Mouse (Mus musculus): ENCODE measurements around the gene Gm26657. TPM values are rescaled to one million over a fixed set of nuclear protein-coding genes. Genes with fewer than 3 reads are reported as not detected.

Gene Gm26657
- total and polyA plus RNA-seq, 2 experiments from 2014 or later: not detected

- no peak overlapping the region for H3K9ac ChIP-seq
- no peaks in the 10 kb centered on the region for H3K9me3 ChIP-seq (ENCODE audit: low read length)
- no peak for ATAC-seq
- H3K27me3 ChIP-seq (ENCODE audit: insufficient read depth, low read length): no peaks in the 10 kb centered on the region
- WGBS: 94% methylated on average over 10 of the region's 10 CpGs
- H3K36me3 ChIP-seq (ENCODE audit: insufficient read depth): peaks cover 89% of the 10 kb centered on the region
- no peak overlapping the region for H3K27ac ChIP-seq (ENCODE audit: low read depth, low read length)
- no peak overlapping the region for H3K4me3 ChIP-seq (ENCODE audit: low read depth, low read length)
- H3K4me1 ChIP-seq (ENCODE audit: insufficient read depth): no peaks in the 10 kb centered on the region
- H3K4me2 ChIP-seq (ENCODE audit: low read depth): no peak overlapping the region
- DNase-seq: no peak
- TF ChIP-seq CTCF (IDR thresholded peaks at IDR 0.05; ENCODE audit: low read depth): no peak
These were observed 17.2 kb downstream of the Gm26657 start for GRCm38 (mm10) chr4:56756966-56757600.

GRCm38 (mm10) chr4:56757693-56758092 lies 17.8 kb downstream of the Gm26657 start:
- WGBS: 97% methylated on average over 1 of the region's 1 CpGs
- no peak overlapping the region for H3K9ac ChIP-seq
- H3K27ac ChIP-seq (ENCODE audit: low read depth, low read length): no peak overlapping the region
- H3K9me3 ChIP-seq (ENCODE audit: low read length): no peaks in the 10 kb centered on the region
- H3K4me2 ChIP-seq (ENCODE audit: low read depth): no peak overlapping the region
- no peaks in the 10 kb centered on the region for H3K27me3 ChIP-seq (ENCODE audit: insufficient read depth, low read length)
- ATAC-seq: no peak
- H3K36me3 ChIP-seq (ENCODE audit: insufficient read depth): peaks cover 93% of the 10 kb centered on the region
- no peaks in the 10 kb centered on the region for H3K4me1 ChIP-seq (ENCODE audit: insufficient read depth)
- TF ChIP-seq CTCF (IDR thresholded peaks at IDR 0.05; ENCODE audit: low read depth): no peak
- H3K4me3 ChIP-seq (ENCODE audit: low read depth, low read length): no peak overlapping the region
- no peak for DNase-seq

GRCm38 (mm10) chr4:56767861-56768284 lies 28.0 kb downstream of the Gm26657 start:
- Histone ChIP-seq H3K9me3 (ENCODE audit: low read length) (no peaks in the 10 kb centered on the region), H3K4me3 (ENCODE audit: low read depth, low read length) (no peak overlapping the region), H3K4me2 (ENCODE audit: low read depth) (no peak overlapping the region), H3K36me3 (ENCODE audit: insufficient read depth) (peaks cover 85% of the 10 kb centered on the region), H3K4me1 (ENCODE audit: insufficient read depth) (no peaks in the 10 kb centered on the region), H3K27ac (ENCODE audit: low read depth, low read length) (no peak overlapping the region), H3K27me3 (ENCODE audit: insufficient read depth, low read length) (no peaks in the 10 kb centered on the region), H3K9ac (no peak overlapping the region)
- WGBS: 85% methylated on average over 5 of the region's 5 CpGs
- DNase-seq (no peak), ATAC-seq (no peak)
- TF ChIP-seq CTCF (IDR thresholded peaks at IDR 0.05; ENCODE audit: low read depth): no peak

GRCm38 (mm10) chr4:56768913-56769312 lies 29.0 kb downstream of the Gm26657 start:
- Histone ChIP-seq H3K4me2 (ENCODE audit: low read depth) (no peak overlapping the region), H3K36me3 (ENCODE audit: insufficient read depth) (peaks cover 89% of the 10 kb centered on the region), H3K4me3 (ENCODE audit: low read depth, low read length) (no peak overlapping the region), H3K9me3 (ENCODE audit: low read length) (no peaks in the 10 kb centered on the region), H3K9ac (no peak overlapping the region), H3K27me3 (ENCODE audit: insufficient read depth, low read length) (no peaks in the 10 kb centered on the region), H3K4me1 (ENCODE audit: insufficient read depth) (no peaks in the 10 kb centered on the region), H3K27ac (ENCODE audit: low read depth, low read length) (no peak overlapping the region)
- no peak for DNase-seq
- WGBS: 93% methylated on average over 7 of the region's 7 CpGs
- no peak for ATAC-seq
- TF ChIP-seq CTCF (IDR thresholded peaks at IDR 0.05; ENCODE audit: low read depth): no peak

GRCm38 (mm10) chr4:56771065-56771464 lies 31.2 kb downstream of the Gm26657 start:
- no peak for ATAC-seq
- 76% methylated on average over 1 of the region's 1 CpGs for WGBS
- no peak for TF ChIP-seq CTCF (IDR thresholded peaks at IDR 0.05; ENCODE audit: low read depth)

More at GRCm38 (mm10) chr4:56771065-56771464, 31.2 kb downstream of the Gm26657 start:
- H3K36me3 ChIP-seq (ENCODE audit: insufficient read depth): peaks cover 86% of the 10 kb centered on the region
- no peak overlapping the region for H3K9ac ChIP-seq
- no peaks in the 10 kb centered on the region for H3K27me3 ChIP-seq (ENCODE audit: insufficient read depth, low read length)
- no peak for DNase-seq
- no peaks in the 10 kb centered on the region for H3K4me1 ChIP-seq (ENCODE audit: insufficient read depth)
- no peak overlapping the region for H3K27ac ChIP-seq (ENCODE audit: low read depth, low read length)
- H3K4me3 ChIP-seq (ENCODE audit: low read depth, low read length): no peak overlapping the region
- H3K9me3 ChIP-seq (ENCODE audit: low read length): no peaks in the 10 kb centered on the region
- H3K4me2 ChIP-seq (ENCODE audit: low read depth): no peak overlapping the region

Other genes with a start within 250 kb of the Gm26657 start
- gene Actl7b, start 1.4 kb downstream of the Gm26657 start, total RNA-seq (2014; rRNA removed): 0.23 and 0.67 TPM in 2 replicates
- gene Actl7b, start 1.4 kb downstream of the Gm26657 start, polyA plus RNA-seq (2015; fragmentation: Nextera tagmentation; extraction: Ambion mirVana): not detected in 2 replicates
- not detected in 2 replicates for gene Actl7a, start 3.3 kb downstream of the Gm26657 start, total RNA-seq (2014; rRNA removed)
- gene Actl7a, start 3.3 kb downstream of the Gm26657 start, polyA plus RNA-seq (2015; fragmentation: Nextera tagmentation; extraction: Ambion mirVana): not detected in 2 replicates
- 89.2 and 98.1 TPM in 2 replicates for gene Elp1, start 62.3 kb downstream of the Gm26657 start, total RNA-seq (2014; rRNA removed)
- 38.2 and 44.8 TPM in 2 replicates for gene Elp1, start 62.3 kb downstream of the Gm26657 start, polyA plus RNA-seq (2015; fragmentation: Nextera tagmentation; extraction: Ambion mirVana)
- 10.0 and 12.3 TPM in 2 replicates for gene Fam206a, start 62.3 kb downstream of the Gm26657 start, total RNA-seq (2014; rRNA removed)
- gene Fam206a, start 62.3 kb downstream of the Gm26657 start, polyA plus RNA-seq (2015; fragmentation: Nextera tagmentation; extraction: Ambion mirVana): 8.0 and 11.1 TPM in 2 replicates
- gene Ctnnal1, start 125.1 kb downstream of the Gm26657 start, total RNA-seq (2014; rRNA removed): 9.2 and 14.5 TPM in 2 replicates
- 5.3 and 8.5 TPM in 2 replicates for gene Ctnnal1, start 125.1 kb downstream of the Gm26657 start, polyA plus RNA-seq (2015; fragmentation: Nextera tagmentation; extraction: Ambion mirVana)
- 14.0 and 24.7 TPM in 2 replicates for gene Tmem245, start 207.4 kb downstream of the Gm26657 start, total RNA-seq (2014; rRNA removed)
- gene Tmem245, start 207.4 kb downstream of the Gm26657 start, polyA plus RNA-seq (2015; fragmentation: Nextera tagmentation; extraction: Ambion mirVana): 4.2 and 9.8 TPM in 2 replicates